Mouse (Mus musculus): ENCODE measurements around the gene Rps25. TPM values are rescaled to one million over a fixed set of nuclear protein-coding genes. Genes with fewer than 3 reads are reported as not detected.
A peak's percentile ranks its signal among the peaks of the same experiment; 100 is the strongest.
"Not testable (repeated sequence)": the region's sequence is repeated elsewhere in the genome, so short reads cannot be mapped to it uniquely, and the experiment has no call there.

The Rps25 gene
- 100 to 1,000 TPM; 584 to 735 TPM for total RNA-seq (2021)
- long read RNA-seq, experiment 1, transcript Rps25-201 (5 exons, 1,280 nt), result major isoform, 386 of 545 reads
- long read RNA-seq, experiment 1, partial matches to known transcripts, result 149 of 545 reads
- long read RNA-seq, experiment 1, other reads (novel, unspliced or antisense), result 4 of 545 reads
- long read RNA-seq, experiment 2, transcript Rps25-201 (5 exons, 1,280 nt), result major isoform, 542 of 629 reads
- long read RNA-seq, experiment 2, partial matches to known transcripts, result 76 of 629 reads
- long read RNA-seq, experiment 2, other reads (novel, unspliced or antisense), result 6 of 629 reads

DNA sequence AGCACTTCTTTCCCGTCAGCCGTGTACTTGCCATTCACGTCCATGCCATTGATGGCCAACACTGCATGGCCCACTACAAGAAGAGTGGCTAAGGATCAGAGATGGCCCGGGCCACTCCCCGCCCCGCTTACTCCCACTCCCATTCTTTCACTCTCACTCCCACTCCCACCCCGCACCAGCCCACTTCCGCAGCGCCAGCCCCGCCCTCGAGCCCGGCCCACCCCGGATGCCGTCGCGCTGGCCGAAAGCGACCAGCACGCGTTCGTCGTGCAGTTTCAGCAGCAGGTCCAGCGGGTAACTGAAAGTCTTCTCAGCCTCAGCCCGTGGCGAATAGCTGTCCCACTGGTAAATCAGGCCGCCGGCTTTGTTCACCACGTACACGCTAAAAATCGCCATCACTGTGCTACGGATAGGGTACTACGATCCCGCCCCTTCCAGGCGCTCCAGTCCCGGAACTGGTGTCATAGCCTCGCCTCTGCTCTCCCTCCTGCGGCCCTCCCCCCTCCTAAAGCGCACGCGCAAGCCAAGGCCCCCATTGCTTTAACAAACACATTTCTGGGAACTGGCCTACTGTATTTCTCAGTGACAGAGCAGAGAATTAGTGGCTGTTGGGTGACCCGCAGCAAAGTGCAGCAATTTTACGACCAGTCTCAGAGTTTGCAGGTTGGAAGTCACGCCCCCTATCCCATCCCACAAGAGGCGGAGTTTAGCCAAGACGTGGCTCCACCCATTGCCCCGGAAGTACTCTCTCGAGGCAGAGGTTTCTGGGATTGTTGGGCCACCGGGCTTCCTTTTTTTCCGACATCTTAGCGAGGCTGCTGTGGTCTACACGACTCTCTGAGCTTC lies at the start of gene Rps25, which contains the start of gene Trappc4:
Gene Rps25 (plus strand): TSS at position 234 of the 846 bp plus-strand sequence.
Gene Trappc4 (minus strand): TSS at position 695 of the 846 bp plus-strand sequence.
- intact Hi-C loops (cut with DNase I), result no loop called here
- DNase-seq, result peak; percentile 88

DNA sequence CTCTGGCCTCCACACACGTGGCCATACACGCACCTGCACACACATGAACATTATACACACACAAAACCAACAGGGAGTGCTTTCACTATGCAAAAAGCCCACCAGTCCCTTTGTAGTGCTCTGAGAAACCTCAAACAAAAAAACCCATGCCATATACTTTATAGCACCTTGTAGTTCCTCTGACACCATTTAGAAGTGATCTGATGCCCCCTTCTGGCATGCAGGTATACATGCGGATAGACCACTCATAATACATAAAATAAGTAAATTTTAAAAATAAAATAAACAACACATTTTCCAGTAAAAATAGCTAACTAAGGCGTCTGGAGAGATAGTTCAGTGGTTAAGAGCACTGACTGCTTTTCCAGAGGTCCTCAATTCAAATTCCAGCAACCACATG lies 49.7 kb upstream of the Rps25 start:
- intact Hi-C loops (cut with DNase I), result no loop called here
- DNase-seq, result no peak

DNA sequence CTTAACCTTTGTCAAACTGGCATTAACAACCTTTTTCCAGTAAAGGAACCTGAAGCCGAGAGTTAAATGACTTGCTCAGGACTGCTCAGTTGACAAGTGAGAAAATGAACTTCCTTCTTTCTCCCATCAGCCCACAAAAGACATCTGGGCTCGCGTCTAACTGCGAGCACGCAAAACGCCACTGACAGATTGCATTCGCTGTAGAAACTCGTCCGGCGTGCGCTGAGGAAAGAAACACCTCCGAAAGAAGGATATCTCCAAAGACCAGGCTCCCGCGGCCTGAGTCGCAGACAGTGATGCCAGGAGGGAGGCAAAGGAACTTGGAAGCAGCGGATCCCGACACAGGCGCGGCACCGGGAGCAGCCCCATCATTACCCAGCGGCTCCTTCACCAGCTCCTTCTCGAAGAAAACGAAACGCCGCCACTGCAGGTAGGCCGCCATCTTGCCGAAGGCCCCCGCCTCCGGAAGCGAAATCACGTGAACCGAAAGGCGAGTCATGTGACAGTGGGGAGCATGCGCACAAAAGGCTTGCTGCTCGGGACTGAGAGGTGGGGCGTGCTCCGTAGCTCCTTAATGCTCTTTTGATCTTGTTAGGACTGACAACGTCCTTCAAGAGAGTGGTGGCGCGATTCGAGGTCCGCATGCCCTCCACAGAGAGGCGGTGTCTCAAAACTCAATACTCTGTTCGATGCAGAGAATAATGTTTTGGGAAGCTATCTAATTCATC lies 45.6 kb upstream of the Rps25 start, which contains the start of gene Vps11:
Gene Vps11 (minus strand): TSS at position 481 of the 728 bp plus-strand sequence.
- peak; percentile 92 for DNase-seq
- intact Hi-C loops (cut with DNase I), result no loop called here

DNA sequence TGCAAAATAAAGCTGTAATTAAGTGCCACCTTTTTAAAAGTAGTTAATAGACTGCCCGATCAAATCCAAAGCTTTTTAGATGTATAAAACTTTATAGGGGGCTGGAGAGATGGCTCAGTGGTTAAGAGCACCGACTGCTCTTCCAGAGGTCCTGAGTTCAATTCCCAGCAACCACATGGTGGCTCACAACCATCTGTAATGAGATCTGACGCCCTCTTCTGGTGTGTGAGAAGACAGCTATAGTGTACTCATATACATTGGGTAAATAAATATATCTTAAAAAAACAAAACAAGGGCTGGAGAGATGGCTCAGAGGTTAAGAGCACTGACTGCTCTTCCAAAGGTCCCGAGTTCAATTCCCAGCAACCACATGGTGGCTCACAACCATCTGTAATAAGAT lies 45.0 kb upstream of the Rps25 start:
- DNase-seq; intact Hi-C loops (cut with DNase I): not testable (repeated sequence)

DNA sequence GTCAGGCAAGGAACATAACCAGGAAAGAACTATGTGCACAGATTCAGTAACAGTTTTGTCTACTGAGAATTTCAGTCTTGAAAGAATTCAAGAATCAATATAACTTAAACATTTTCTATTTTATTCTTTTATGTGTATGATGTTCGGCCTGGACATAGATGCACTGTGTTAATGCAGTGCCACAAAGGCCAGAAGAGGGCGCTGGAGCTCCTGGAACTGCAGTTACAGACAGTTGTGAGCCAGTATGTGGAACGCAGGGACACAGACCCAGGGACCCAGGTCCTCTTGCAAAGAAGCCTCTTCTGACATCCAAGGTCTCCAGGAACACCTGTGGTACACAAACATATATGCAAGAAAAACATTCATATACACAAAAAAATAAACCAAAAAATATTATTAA lies 42.5 kb upstream of the Rps25 start:
- intact Hi-C loops (cut with DNase I), result no loop called here

DNA sequence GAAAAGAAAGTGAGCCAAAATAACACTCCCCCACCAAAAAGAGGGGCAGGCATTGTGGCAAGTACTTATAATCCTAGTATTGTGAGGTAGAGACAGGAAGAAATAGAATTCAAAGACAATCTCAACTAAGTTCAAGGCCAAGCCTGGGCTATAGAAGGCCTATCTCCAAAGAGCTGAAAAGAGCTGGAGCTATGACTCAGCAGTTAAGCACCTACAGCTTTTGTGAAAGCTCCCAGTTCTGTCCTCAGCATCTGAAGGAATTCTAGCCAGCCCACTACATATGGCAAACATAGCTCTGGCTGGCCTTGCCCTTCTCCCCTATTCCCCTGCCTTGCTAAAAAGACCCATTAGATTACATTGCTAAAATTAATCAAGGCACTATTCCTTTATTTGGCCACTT lies 33.6 kb upstream of the Rps25 start:
- intact Hi-C loops (cut with DNase I), result no loop called here
- DNase-seq, result no peak

More for the DNA sequence above, 42.5 kb upstream of the Rps25 start:
- no peak for DNase-seq

DNA sequence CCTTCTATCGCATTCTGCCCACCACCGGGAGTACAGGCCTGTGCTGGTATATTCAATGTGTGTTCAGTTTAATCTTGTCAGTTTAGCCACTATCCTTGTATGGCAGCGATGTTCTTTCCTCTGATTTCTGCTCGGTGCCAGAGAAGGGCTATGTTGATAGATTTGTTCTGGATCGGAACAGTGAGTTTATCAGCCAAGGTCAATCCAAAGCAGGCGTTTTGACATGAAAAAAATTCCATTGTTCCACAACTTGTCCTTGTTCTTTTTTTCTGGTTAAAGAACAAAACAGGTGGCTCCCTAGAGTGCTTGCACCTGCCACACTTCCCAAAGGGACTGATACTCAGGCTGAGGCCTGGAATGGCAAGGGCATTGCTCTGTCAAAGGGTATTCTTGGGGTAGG lies 30.8 kb upstream of the Rps25 start:
- no peak for DNase-seq
- intact Hi-C loops (cut with DNase I), result no loop called here

DNA sequence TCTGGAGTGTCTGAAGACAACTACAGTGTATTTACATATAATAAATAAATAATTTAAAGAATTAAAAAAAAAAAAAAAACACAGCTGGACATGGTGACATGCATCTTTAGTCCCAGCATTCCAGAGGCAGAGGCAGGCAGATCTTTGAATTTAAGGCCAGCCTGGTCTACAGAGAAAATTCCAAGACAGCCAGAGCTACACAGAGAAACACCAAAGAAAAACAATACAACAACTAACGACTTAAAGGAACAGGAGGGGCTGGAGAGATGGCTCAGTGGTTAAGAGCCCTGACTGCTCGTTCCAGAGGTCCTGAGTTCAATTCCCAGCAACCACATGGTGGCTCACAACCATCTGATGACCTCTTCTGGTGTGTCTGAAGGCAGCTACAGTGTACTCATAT lies 29.6 kb upstream of the Rps25 start:
- DNase-seq; intact Hi-C loops (cut with DNase I): not testable (repeated sequence)

DNA sequence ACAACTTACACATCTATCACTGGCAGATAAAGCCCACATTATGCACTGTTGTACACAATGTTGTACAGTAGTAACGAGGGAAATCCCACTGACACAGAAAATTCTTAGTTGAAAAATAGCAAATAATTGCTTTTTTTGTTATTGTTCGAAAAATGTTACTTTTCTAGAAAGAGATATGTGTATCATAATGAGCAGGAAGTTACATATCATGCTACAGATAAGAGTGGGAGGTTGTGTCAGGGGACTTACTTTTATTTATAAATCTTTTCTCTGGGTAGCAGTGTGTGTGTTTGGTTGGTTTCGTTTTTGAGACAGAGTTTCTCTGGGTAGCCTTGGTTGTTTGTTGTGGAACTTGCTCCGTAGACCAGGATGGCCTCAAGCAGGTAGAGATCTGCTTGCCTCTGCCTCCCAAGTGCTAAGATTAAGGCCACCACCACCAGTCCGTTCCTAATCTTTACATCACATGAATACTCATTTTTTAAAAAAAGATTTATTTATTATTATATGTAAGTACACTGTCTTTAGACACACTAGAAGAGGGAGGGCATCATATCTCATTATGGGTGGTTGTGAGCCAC lies 28.7 kb upstream of the Rps25 start:
- no peak for DNase-seq
- intact Hi-C loops (cut with DNase I), result no loop called here

DNA sequence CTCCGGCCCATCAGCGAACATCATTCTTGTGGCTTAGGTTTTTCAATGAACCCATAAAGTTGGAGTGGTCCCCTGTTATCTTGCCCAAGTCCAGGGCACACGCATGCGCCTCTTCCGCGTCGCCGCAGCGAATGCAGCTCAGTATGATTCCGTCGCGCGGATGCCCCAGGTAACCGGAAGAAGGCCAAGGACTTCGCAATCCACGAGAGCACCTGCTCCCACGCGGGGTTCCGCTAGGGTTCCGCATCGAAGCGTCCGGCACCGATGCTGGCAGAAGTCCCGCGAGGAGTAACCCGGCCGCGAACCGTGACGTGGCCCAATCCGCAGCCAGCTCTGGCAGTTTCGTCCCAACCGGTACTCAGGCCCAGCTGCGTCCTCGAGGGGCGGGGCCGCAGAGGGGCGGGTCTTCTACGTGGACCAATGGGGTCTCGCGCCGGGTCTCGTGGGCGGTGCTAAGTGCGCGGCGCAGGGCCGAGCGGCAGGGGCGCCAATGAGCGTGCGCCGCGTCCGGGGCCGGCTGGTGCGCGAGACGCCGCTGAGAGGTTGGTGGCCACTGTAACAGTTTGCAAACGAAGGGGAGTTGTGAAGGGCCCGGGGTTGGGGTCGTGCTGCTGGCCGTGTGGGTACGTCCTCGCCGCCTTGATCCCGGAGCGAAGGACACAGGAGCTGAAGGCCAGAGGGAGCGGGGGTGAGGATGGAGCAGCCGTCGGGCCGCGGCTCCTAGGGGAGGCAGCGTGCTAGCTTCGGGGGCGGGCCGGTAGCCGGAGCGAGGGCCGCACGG lies 27.7 kb upstream of the Rps25 start, which contains the start of gene Hyou1:
Gene Hyou1 (plus strand): TSS at position 437 of the 781 bp plus-strand sequence.
- DNase-seq, result peak; percentile 99
- intact Hi-C loops (cut with DNase I), result no loop called here

DNA sequence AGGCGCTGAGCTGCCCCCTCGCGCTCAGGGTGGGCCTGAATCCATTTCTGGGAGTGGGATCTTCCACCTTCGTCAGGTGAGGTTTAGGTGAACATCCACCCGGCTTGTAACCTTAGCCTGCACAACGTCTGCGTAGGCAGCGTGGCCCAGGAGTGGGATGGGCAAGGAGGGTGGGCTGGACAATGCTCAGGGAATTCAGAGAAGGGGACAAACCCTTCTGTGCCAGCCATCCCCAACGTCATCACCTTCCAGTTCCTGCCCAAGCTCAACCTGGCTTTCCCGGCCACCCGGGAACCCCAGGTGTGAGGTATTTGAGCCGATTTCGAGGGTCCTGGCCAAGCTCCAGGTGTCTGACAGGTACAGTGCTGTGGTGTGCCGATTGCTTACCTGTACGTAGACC lies 27.1 kb upstream of the Rps25 start:
- intact Hi-C loops (cut with DNase I), result no loop called here
- no peak for DNase-seq

DNA sequence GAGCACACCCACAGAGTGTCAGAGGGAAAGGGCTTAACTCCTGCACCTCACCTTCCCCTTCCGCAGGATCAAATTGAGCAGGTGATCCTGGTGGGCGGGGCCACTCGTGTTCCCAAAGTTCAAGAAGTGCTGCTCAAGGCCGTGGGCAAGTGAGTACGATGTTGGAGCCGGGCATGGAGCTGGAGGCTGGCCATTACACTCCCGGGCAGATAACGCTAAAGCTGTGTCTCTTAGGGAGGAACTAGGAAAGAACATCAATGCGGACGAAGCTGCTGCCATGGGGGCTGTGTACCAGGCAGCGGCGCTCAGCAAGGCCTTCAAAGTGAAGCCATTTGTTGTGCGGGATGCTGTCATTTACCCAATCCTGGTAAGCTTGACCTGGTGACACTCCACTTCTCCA lies 22.3 kb upstream of the Rps25 start:
- intact Hi-C loops (cut with DNase I), result no loop called here
- no peak for DNase-seq

DNA sequence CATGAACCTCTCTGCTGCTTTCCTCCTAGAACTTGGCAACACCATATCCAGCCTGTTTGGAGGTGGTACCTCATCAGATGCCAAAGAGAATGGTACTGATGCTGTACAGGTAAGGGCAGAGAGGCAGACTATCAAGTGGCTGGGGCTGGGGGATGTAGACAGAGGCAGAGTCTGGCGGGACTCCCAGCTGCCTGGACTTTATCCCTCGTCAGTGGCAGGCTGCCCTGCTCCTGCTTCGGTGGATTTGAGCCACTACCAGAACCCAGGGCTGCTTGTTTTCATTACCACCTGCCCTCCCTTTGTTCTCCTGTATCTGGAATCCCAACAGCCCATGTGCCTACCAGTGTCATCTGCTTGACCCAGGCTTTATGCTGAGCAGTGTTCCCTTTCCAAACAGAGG lies 19.7 kb upstream of the Rps25 start:
- no peak for DNase-seq
- intact Hi-C loops (cut with DNase I), result loop anchor here (5.0 kb wide), 3 partner anchors 50 to 260 kb away; partner anchors contain the start of gene Pdzd3

DNA sequence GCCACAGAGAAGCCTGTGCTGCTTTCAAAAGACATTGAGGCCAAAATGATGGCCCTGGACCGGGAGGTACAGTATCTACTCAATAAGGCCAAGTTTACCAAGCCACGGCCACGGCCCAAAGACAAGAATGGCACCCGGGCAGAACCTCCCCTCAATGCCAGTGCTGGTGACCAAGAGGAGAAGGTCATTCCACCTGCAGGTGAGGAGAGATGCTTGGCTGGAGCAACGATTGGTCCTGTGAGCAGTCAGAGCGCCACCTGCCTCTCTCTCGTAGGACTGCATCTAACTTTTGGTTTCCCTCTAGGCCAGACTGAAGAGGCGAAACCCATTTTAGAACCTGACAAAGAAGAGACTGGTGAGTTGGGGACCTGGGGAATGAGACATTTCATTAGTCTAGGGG lies 17.7 kb upstream of the Rps25 start:
- intact Hi-C loops (cut with DNase I), result loop anchor here (5.0 kb wide), 3 partner anchors 52 to 262 kb away; partner anchors contain the start of gene Pdzd3
- no peak for DNase-seq

DNA sequence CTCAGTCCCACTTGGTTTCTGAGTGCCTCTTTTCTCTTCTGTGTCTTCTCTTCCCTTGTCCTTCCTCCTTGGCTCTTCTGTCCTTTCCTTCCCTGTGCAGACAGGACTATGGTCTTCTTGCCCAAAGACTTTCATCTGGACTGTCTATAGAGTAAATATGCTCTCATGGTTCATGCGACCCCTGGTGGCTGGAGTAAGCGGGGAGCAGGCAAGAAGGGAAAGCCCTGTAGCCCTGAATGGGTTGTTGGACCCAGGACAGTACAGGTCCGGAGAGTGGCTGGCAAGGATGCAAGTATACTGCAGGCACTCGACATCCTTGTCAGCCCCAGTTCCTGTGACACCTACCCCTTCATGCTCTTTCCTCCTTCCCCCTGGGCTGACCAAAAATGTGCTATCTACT lies 15.5 kb upstream of the Rps25 start:
- intact Hi-C loops (cut with DNase I), result no loop called here
- peak; percentile 57 to 73 for DNase-seq

DNA sequence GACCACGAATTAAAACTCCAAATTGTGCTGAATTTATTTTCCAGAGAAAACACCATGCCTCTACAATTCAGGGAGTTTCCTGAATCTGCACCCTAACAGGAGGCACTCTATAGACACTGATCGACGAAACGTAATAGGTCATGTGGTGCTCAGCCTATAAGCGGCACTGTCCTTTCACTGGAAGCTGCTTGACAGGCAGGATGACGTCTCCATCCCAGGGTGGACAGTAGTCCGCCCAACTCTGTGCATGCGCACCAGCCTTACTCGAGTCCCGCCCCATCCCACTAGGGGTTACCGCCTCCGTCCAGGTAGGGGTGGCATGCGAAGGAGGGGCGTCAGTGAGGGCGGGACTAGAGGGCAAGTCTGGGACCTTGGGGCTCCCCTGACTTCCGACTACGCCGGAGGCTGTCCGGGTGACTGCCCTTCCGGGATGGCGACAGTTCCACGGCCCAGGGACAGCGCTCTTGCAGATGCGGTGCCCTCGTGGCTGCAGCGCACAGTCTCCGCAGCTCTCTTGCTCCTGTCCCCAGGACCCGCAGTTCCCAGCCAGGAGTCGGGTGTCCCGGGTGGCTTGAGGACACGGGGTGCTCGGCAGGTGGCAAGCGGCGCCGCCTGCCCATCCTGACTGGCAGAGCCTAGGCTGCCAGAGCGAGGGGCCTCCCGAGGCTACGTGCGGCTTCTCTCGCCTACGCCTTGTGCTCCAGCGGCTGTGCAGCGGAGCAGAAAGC lies 10.1 kb upstream of the Rps25 start, which contains the start of gene Slc37a4:
Gene Slc37a4 (plus strand): TSS at position 169 of the 728 bp plus-strand sequence.
- intact Hi-C loops (cut with DNase I), result no loop called here
- peak; percentile 88 to 91 for DNase-seq

DNA sequence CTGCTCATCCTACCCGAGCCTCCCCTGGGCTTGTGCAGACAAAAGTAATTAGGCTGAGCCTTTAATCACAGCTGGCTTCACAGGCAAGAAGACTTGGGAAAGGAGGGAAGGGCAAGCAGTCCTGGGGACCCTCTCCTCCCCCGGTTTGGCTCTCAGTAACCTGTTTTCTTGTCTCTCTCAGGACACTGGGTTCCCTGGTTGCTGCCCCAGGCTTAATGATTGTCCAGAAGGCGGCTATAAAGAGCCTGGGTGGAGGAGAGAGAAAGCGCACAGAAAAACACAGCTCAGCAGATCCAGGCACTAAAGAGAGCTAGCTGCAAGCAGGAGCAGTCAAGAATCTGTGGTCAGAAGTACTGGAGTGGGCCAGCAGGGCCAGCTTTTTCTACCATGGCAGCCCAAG lies 8.9 kb upstream of the Rps25 start:
- intact Hi-C loops (cut with DNase I), result no loop called here
- peak in 1 of 2 experiments; percentile 17 for DNase-seq

DNA sequence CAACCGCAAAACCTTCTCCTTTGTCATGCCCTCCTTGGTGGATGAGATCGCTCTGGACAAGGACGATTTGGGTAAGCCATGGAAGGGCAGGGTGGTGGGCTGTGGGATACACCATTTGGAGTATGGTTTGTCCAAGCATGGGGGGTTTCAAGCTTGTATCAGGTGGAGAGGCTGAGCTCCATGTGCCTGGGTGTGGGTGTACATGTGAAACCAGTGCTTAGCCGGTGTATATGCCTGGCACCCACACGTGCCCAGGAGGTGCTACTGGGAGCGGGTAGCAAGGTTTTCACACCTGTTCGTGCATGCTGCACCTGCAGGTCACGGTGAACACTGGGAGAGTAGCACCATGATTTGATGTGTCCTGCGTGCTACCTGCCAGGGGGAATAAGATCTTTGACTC lies 8.4 kb upstream of the Rps25 start:
- intact Hi-C loops (cut with DNase I), result no loop called here
- no peak for DNase-seq
